Mouse (Mus musculus) megakaryocyte, adult 5-6 weeks (primary cell): ENCODE data around the gene Fpr1. TPM values are rescaled to one million over a fixed set of nuclear protein-coding genes. Genes with fewer than 3 reads are reported as not detected.
"Not testable (repeated sequence)": the region's sequence is repeated elsewhere in the genome, so short reads cannot be mapped to it uniquely, and the experiment has no call there.

Source experiments
- ATAC-seq: 2 replicates; pipeline ENCODE4 v1.8.0; 2016; ENCODE audit warnings: mild to moderate bottlenecking, inconsistent platforms; ENCODE audit not compliant: poor library complexity, severe bottlenecking
- total RNA-seq, 2 experiments: library from RNA; stranded (forward) in 1 of 2; stranded (reverse) in 1 of 2; fragments of 153-499, 151-499 nt in 1 of 2; fragments of 221-1000, 200-1000 nt in 1 of 2; gene quantifications; 2 replicates each; pipeline versions ENCODE4 v1.2.3 to v1.2.4; 2015 to 2017

Fpr1 gene
- 65.4 and 74.3 TPM in 2 replicates for total RNA-seq (2015)
- 53.9 and 57.5 TPM in 2 replicates for total RNA-seq (2017)

GRCm38 (mm10) chr17:17883840-17884239 lies at the start of gene Fpr1:
Gene Fpr1 (minus strand): TSS chr17:17883940.
- ATAC-seq = no peak

GRCm38 (mm10) chr17:17917782-17918181 lies 34.0 kb upstream of the Fpr1 start:
- no peak for ATAC-seq

- ATAC-seq = no peak
Observed at GRCm38 (mm10) chr17:17917376-17917775, 33.6 kb upstream of the Fpr1 start.

GRCm38 (mm10) chr17:17912618-17913017 lies 28.9 kb upstream of the Fpr1 start:
- ATAC-seq = not testable (repeated sequence)

GRCm38 (mm10) chr17:17909636-17910421 lies 26.1 kb upstream of the Fpr1 start:
- peak; percentile 95 for ATAC-seq

- peak; percentile 84 for ATAC-seq
Observed at GRCm38 (mm10) chr17:17900768-17901167, 17.0 kb upstream of the Fpr1 start.

- peak; percentile 22; the same call in 1 of the 2 replicates for ATAC-seq
Observed at GRCm38 (mm10) chr17:17899268-17899667, 15.5 kb upstream of the Fpr1 start.

- peak; percentile 52 for ATAC-seq
Observed at GRCm38 (mm10) chr17:17896039-17896438, 12.3 kb upstream of the Fpr1 start.

- peak; percentile 72 for ATAC-seq
Observed at GRCm38 (mm10) chr17:17889732-17890425, 6.1 kb upstream of the Fpr1 start.

- peak; percentile 22 for ATAC-seq
Observed at GRCm38 (mm10) chr17:17887774-17888248, 4.1 kb upstream of the Fpr1 start, which contains the start of the genes Fpr2 and Fpr3. Gene Fpr2 (plus strand): TSS chr17:17887824. Gene Fpr3 (plus strand): TSS chr17:17887852.

GRCm38 (mm10) chr17:17882672-17883071 lies 1.1 kb downstream of the Fpr1 start:
- ATAC-seq = peak; percentile 77

- ATAC-seq = no peak
Observed at GRCm38 (mm10) chr17:17879347-17879746, 4.4 kb downstream of the Fpr1 start.

- ATAC-seq = peak; percentile 77
Observed at GRCm38 (mm10) chr17:17871697-17872096, 12.0 kb downstream of the Fpr1 start.

- ATAC-seq = peak; percentile 47
Observed at GRCm38 (mm10) chr17:17870892-17871550, 12.7 kb downstream of the Fpr1 start.

- no peak for ATAC-seq
Observed at GRCm38 (mm10) chr17:17866801-17867469, 16.8 kb downstream of the Fpr1 start.

GRCm38 (mm10) chr17:17865168-17865567 lies 18.6 kb downstream of the Fpr1 start:
- ATAC-seq = peak; percentile 89

GRCm38 (mm10) chr17:17862360-17862759 lies 21.4 kb downstream of the Fpr1 start:
- ATAC-seq = peak; percentile 16; the same call in 1 of the 2 replicates

GRCm38 (mm10) chr17:17860110-17860509 lies 23.6 kb downstream of the Fpr1 start:
- ATAC-seq = peak; percentile 79

GRCm38 (mm10) chr17:17857446-17857845 lies 26.3 kb downstream of the Fpr1 start:
- ATAC-seq = no peak

- no peak for ATAC-seq
Observed at GRCm38 (mm10) chr17:17856612-17857011, 27.1 kb downstream of the Fpr1 start.
